Mouse (Mus musculus) C2C12 (cell line): Measurements from ENCODE around the gene Bcl9l.

Source experiments
- CEBPB ChIP-seq: IDR thresholded peaks from one replicate; pipeline ENCODE4 v1.6.1; 2011; ENCODE audit warnings: low read depth, mild to moderate bottlenecking, control low read depth, moderate library complexity
- CTCF ChIP-seq: IDR thresholded peaks from one replicate; pipeline ENCODE4 v1.5.1; 2011; ENCODE audit not compliant: control insufficient read depth, insufficient read depth, insufficient read length
- MAX ChIP-seq: IDR thresholded peaks from one replicate; pipeline ENCODE4 v1.6.1; 2011; ENCODE audit warnings: mild to moderate bottlenecking, control low read depth
- MYOG ChIP-seq: IDR thresholded peaks from one replicate; pipeline ENCODE4 v1.6.1; 2011; ENCODE audit not compliant: control insufficient read depth, insufficient read length; ENCODE audit errors: extremely low read depth
- USF1 ChIP-seq: IDR thresholded peaks from one replicate; pipeline ENCODE4 v1.6.1; 2011; ENCODE audit warnings: low read depth, mild to moderate bottlenecking, control low read depth, moderate library complexity

- no peak for TF ChIP-seq CTCF
- TF ChIP-seq CEBPB, result no peak
- TF ChIP-seq MYOG, result no peak
- no peak for TF ChIP-seq MAX
- no peak for TF ChIP-seq USF1
Measured at GRCm38 (mm10) chr9:44540676-44541075, 58.1 kb downstream of the Bcl9l start.
